Mouse (Mus musculus) heart, adult 2 months (tissue): ENCODE measurements at regions not wholly inside any gene's neighbourhood (a gene's known extent, or its start where the extent isn't known, plus 50 kb on each side); places are given as distances from the start of the nearest gene placed in this dataset.
A peak's percentile ranks its signal among the peaks of the same experiment; 100 is the strongest.

ENCODE experiments used
- DNase-seq, 2 experiments: peaks; one replicate each; pipeline ENCODE4 v3.0.0; 2021
- H3K27ac ChIP-seq: fragments of 200-600 bp; 2 replicates; pipeline ENCODE4 v1.8.1; 2022
- H3K27me3 ChIP-seq: fragments of 200-500 bp; 2 replicates; pipeline ENCODE4 v1.6.1; 2012; ENCODE audit warnings: mild to moderate bottlenecking, low read length, inconsistent platforms, mixed read lengths; ENCODE audit not compliant: control insufficient read depth, insufficient read depth
- H3K36me3 ChIP-seq: fragments of 200-500 bp; 2 replicates; pipeline ENCODE4 v1.6.1; 2012; ENCODE audit warnings: low read length, inconsistent platforms; ENCODE audit not compliant: control insufficient read depth, insufficient read depth
- H3K4me1 ChIP-seq: fragments of 200-500 bp; 2 replicates; pipeline ENCODE4 v1.6.1; 2011; ENCODE audit warnings: low read length; ENCODE audit not compliant: control insufficient read depth, insufficient read depth
- H3K4me3 ChIP-seq: fragments of 200-600 bp; 2 replicates; pipeline ENCODE4 v1.8.1; 2022
- H3K79me2 ChIP-seq: fragments of 200-500 bp; replicated peaks from 2 replicates; pipeline ENCODE4 v1.6.1; 2012; ENCODE audit warnings: mild to moderate bottlenecking, inconsistent platforms, low read length, moderate library complexity, mixed read lengths; ENCODE audit not compliant: control insufficient read depth, insufficient read depth
- H3K9ac ChIP-seq: fragments of 200-500 bp; 2 replicates; pipeline ENCODE4 v1.6.1; 2012; ENCODE audit warnings: low read depth, mild to moderate bottlenecking, control low read depth, inconsistent platforms, low read length, mixed read lengths
- CTCF ChIP-seq: fragments of 200-600 bp; IDR thresholded peaks from 2 replicates; pipeline ENCODE4 v1.8.1; 2022; ENCODE audit warnings: antibody characterized with exemption, mild to moderate bottlenecking, moderate library complexity
- EP300 ChIP-seq: fragments of 200-500 bp; IDR thresholded peaks from 2 replicates; pipeline ENCODE4 v1.6.1; 2011; ENCODE audit warnings: low read depth, low read length, control low read depth; ENCODE audit not compliant: insufficient read depth
- POLR2A ChIP-seq: fragments of 200-500 bp; IDR thresholded peaks from 2 replicates; pipeline ENCODE4 v1.6.1; 2011; ENCODE audit warnings: mild to moderate bottlenecking, low read depth, low read length, control low read depth; ENCODE audit not compliant: insufficient read depth
- WGBS: fragments of 180-500 bp; shearing (Covaris S2); methylation state at CpG from one replicate; pipeline ENCODE4 v1.1.7; 2018; 5-methylcytosine and 5-hydroxymethylcytosine counted together
- intact Hi-C: fragments of 180-260 bp; cut with DNase I; formaldehyde crosslinking; loops from one replicate; pipeline ENCODE4 v1.15.1; 2025

DNA sequence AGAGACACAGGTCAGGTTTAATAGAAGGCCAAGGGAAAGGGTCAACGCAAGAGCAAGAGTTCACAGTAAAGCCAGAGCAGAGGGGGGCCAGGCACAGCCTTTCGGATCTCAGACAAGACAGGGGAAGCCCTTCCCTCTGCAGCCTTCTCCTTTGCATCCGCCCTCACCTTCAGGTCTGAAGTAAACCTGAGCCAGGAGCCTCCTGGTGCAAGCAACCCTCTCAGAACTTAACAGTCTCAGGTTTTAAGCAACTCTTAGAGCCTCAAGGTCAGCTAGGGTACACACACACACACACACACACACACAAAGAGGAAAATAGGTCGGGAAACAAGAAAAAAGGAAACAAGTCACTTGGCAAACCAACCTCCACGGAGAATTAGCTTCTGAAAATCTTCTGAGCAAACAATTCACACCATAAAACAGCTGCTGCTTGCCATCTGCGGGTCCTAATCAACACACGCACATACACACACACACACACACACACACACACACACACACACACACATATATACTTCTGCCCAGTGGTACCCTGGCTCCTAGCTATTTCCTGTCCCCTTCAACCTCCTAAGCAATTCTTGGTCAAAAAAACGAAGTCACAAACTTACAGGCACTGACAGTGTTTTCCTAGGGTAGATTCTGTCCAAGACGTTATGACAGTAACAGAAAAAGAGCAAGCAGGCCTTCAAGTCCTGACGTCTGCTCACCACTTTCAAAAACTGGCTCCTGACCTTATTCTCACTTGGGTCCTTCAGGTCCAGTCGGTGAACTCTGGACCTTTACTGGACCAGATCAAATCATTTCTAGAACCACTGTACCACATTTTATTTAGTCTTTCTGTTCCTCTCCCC lies 196.4 kb downstream of the Sox4 start:
- TF ChIP-seq CTCF (no peak), POLR2A (no peak), EP300 (no peak)
- Histone ChIP-seq H3K27ac (peak overlapping the region; percentile 90), H3K9ac (peak overlapping the region; percentile 29), H3K4me1 (peaks cover 8% of the 10 kb centered on the region), H3K79me2 (no peaks in the 10 kb centered on the region), H3K36me3 (peaks cover 12% of the 10 kb centered on the region), H3K27me3 (no peaks in the 10 kb centered on the region), H3K4me3 (no peak overlapping the region)
- DNase-seq = peak in 1 of 2 experiments; percentile 30
- intact Hi-C loops = loop anchor here (2.0 to 10.0 kb wide), 4 partner anchors 32 to 340 kb away; no protein-coding TSS in a partner anchor
- 26% methylated on average over 11 of the region's 11 CpGs for WGBS

DNA sequence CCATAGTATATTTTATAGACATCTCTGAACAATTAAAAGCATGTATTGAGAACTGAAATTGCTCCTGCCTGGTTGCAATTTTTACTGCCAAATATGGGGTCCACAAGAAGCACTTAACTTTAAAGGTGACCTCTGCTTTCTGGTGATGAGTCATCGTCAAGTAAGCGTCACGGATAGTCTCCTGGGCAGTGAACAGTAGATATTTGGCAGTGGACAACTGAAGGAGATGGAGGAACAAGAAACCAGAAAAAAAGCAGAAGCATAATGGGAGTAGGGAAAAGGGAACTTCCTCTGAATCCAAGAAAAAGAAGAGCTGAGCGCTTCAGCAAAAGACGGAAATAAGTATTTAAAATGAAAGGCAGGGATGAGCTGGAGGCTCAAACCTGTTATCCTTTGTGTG lies 199.3 kb downstream of the Sox4 start:
- DNase-seq = no peak
- Histone ChIP-seq H3K4me1 (peaks cover 8% of the 10 kb centered on the region), H3K27ac (no peak overlapping the region), H3K4me3 (no peak overlapping the region), H3K36me3 (peaks cover 12% of the 10 kb centered on the region), H3K9ac (no peak overlapping the region), H3K27me3 (no peaks in the 10 kb centered on the region), H3K79me2 (no peaks in the 10 kb centered on the region)
- 25% methylated on average over 5 of the region's 5 CpGs for WGBS
- TF ChIP-seq EP300 (no peak), POLR2A (no peak), CTCF (no peak)
- intact Hi-C loops = loop anchor here (10.0 kb wide), 1 partner anchor 249 kb away; no protein-coding TSS in a partner anchor

DNA sequence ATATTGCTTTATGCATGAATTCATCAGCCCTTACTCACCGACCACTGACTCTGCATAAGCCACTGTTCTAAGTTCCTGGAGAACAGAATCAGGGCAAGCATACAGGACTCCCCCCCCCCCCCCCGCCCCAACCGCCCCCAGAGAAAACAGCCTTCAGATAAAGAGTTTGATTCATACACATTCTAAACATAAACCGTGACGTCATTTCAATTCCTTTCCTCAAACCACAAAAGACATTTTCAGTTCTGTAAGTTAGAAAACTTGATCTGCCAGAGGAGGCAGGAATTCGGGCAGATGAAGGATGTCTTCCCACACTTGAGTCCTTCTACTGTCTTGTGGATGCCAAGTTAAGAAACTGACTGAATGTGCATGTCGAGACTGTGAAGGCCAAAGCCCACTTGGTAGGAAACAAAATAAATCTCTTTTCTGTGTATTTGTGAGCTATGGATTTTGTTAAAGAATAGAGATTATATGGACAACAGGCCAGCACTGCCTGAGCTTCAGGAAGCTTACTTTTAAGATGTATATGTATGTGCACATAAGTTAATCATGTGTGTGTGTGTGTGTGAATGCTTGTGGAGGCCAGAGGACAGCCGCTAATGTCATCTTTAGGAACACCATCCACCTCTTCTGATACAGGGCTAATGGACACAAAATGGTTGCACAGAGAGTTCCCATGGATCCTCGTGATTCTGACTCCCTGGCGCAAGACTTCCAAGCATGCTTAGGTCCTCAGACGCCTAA lies 202.4 kb downstream of the Sox4 start:
- intact Hi-C loops = loop anchor here (10.0 kb wide), 1 partner anchor 246 kb away; no protein-coding TSS in a partner anchor
- Histone ChIP-seq H3K27me3 (no peaks in the 10 kb centered on the region), H3K36me3 (peaks cover 3% of the 10 kb centered on the region), H3K4me3 (no peak overlapping the region), H3K4me1 (no peaks in the 10 kb centered on the region; the same call in 1 of the 2 replicates), H3K9ac (no peak overlapping the region), H3K79me2 (no peaks in the 10 kb centered on the region), H3K27ac (no peak overlapping the region)
- TF ChIP-seq EP300 (no peak), POLR2A (no peak), CTCF (no peak)
- no peak for DNase-seq
- WGBS = 67% methylated on average over 11 of the region's 11 CpGs

DNA sequence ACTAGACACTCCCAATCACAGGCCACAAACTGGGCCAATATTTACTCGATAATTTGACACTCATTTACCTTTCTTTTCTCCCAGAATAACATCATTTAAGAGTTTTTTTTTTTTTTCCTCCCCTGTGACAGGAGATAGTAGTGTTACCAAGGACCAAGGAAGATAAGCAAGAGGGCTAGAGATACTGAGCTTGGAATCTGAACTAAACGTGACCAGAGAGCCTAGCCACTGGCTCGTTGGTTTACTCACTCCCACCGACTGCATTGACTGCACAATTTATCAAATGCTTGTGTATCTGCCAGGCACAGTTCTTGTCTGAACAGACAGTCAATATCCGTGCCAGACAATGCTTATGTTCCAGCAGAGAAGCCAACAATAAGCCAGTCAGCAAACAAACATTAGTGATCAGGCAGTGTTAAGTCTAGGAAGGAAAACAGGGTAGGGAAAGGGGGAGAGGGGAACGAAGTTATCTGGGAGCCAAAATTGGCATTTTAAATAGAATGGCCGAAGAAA lies 213.3 kb downstream of the Sox4 start:
- Histone ChIP-seq H3K9ac (no peak overlapping the region), H3K27ac (no peak overlapping the region), H3K27me3 (no peaks in the 10 kb centered on the region), H3K36me3 (no peaks in the 10 kb centered on the region; the same call in 1 of the 2 replicates), H3K4me1 (peaks cover 9% of the 10 kb centered on the region), H3K79me2 (no peaks in the 10 kb centered on the region), H3K4me3 (no peak overlapping the region)
- TF ChIP-seq CTCF (no peak), POLR2A (no peak), EP300 (no peak)
- WGBS = 22% methylated on average over 7 of the region's 7 CpGs
- no peak for DNase-seq
- intact Hi-C loops = no loop called here

DNA sequence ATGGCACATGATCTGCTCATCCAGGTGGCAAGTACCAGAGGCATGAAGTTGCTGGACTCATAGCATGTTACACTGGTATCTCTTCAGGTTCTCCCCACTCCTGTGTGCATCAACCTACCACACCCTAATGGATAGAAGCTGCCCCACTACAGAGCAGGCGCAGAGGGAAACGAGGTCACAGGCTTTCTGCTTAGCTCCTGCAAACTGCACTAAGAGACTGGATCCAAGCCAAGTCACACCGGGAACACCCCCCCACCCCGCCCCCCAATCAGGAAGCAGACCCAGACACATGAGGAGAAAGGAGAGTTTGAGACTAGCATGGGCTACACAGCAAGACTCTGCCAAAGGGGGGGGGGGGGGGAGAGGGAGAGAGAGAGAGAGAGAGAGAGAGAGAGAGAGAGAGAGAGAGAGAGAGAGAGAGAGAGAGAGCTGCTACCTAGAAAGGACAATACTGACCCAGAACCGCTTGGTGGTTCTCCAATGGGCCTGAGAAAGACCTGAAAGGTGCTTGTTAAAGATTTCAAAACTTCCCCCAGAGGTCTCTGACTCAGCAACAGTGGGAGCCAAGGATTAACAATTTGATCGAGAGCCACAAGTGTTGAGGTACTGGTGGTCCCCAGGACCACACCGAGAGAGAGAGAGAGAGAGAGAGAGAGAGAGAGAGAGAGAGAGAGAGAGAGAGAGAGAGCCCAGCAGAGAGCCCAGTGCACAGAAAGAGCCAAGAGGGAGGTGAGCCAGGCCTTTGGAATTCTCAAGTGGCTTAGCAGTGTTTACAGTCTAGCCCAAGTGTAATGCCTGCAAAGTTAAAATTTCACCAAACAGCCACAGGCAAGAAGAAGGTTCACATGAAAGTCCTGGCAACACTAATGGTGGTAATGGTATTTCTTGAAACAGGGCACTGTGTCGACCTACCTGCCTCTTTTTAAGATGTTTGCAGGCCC lies 215.1 kb downstream of the Sox4 start:
- TF ChIP-seq CTCF = no peak
- TF ChIP-seq EP300 = no peak
- no peak for TF ChIP-seq POLR2A
- peak in 1 of 2 experiments; percentile 37 for DNase-seq

More for the DNA sequence above, 215.1 kb downstream of the Sox4 start:
- intact Hi-C loops = no loop called here
- no peak overlapping the region for H3K4me3 ChIP-seq
- H3K36me3 ChIP-seq = no peaks in the 10 kb centered on the region; the same call in 1 of the 2 replicates
- peaks cover 9% of the 10 kb centered on the region for H3K4me1 ChIP-seq
- 46% methylated on average over 8 of the region's 8 CpGs for WGBS
- H3K79me2 ChIP-seq = no peaks in the 10 kb centered on the region
- H3K27me3 ChIP-seq = no peaks in the 10 kb centered on the region
- H3K9ac ChIP-seq = no peak overlapping the region
- no peak overlapping the region for H3K27ac ChIP-seq
